Mouse (Mus musculus) ES-Bruce4 (cell line): ENCODE results near the gene Kif21b.

ENCODE experiments used
- EP300 ChIP-seq: IDR thresholded peaks from 2 replicates; pipeline ENCODE4 v1.6.1; 2011; ENCODE audit warnings: low read depth, low read length; ENCODE audit not compliant: insufficient read depth
- POLR2A ChIP-seq: IDR thresholded peaks from one replicate; pipeline ENCODE4 v1.8.1; 2011; ENCODE audit warnings: low read length; ENCODE audit not compliant: insufficient read depth

GRCm38 (mm10) chr1:136226626-136227025 lies 95.4 kb downstream of the Kif21b start:
- no peak for TF ChIP-seq POLR2A
- no peak for TF ChIP-seq EP300
